Mouse (Mus musculus): ENCODE results near the gene Rbms3. TPM values are rescaled to one million over a fixed set of nuclear protein-coding genes. Genes with fewer than 3 reads are reported as not detected.

Rbms3 gene
- total RNA-seq, 2 experiments from 2014 or later = 17.6 to 19.2 TPM

- DNase-seq (ENCODE audit: low spot score in 2 of 2) = no peak
These were observed 251.4 kb downstream of the Rbms3 start for GRCm38 (mm10) chr9:117378131-117378890.

DNA sequence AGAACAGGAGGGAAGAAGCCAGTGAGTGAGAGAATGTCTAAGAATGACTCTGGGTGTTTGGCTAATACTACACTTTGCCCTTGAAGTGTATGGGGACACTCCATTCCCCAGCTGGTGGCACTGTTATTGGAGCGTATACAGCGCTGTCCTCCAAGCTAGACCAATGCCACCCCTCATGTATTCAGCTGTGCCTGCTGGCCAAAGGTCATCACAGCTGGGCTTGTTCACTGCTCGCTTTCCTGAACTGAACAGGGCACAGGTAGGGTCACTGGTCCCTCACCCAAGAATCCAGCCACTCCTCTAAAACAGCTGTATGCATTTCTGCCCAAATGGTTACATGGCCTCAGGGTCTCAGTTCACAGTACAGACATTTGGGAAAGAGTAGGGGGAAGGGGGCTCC lies 253.9 kb downstream of the Rbms3 start:
- DNase-seq (ENCODE audit: low spot score in 2 of 2) = no peak

GRCm38 (mm10) chr9:117373164-117373741 lies 256.5 kb downstream of the Rbms3 start:
- DNase-seq (ENCODE audit: low spot score in 2 of 2) = no peak

- peak; percentile 14 to 31 for DNase-seq (ENCODE audit: low spot score in 2 of 2)
These were observed 257.7 kb downstream of the Rbms3 start for GRCm38 (mm10) chr9:117371980-117372379.

DNA sequence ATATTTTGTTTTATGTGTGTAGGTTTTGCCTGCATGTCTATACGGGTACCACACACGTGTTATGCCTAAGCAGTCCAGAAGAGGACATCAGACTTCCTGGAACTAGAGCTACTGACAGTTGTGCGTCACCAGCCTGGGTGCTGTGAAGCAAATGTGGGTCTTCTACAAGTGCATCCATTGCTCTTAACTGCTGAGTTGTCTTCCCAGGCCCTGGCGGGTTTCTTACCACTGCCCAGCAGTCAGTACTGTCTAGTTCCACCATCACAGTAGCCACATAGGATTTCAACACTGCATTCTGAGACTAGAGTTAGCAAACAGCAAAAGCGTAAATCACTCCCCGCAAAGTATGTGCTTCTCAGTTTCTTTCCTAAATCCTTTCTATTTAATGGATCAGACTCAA lies 259.6 kb downstream of the Rbms3 start:
- no peak for DNase-seq (ENCODE audit: low spot score in 2 of 2)

DNA sequence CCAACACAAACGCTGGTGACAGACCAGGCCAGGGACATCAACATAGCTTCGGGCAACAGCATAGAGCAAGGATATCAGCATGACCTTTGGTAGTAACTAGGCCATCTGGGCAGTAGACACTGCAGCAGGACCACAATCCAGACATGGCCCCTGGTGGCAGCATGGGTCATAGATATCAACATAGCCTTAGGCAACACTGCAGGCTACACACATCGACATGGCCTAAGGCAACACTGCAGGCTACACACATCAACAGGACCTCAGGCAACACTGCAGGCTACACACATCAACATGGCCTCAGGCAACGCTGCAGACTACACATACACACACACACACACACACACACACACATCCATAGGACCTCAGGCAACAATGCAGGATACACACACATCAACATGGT lies 261.7 kb downstream of the Rbms3 start:
- DNase-seq (ENCODE audit: low spot score in 2 of 2) = no peak

DNA sequence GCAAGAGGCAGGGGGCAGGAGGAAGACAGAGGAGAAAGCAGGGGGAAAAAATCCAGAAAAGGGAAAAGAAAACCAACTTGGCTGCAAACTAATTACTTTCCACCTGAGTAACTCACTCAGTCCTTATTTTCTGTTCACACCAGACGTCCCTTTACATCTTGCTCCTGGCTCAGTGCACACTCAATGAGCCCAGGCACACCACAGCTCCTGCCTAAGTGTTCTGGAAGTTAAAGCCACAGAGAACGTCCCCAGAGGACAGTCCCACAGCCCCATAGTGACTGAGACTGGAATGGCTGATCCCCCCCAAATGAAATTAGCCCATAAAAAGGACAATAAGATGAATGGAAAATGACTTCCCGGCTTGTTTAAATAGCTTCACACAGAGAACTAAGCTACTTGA lies 265.1 kb downstream of the Rbms3 start:
- DNase-seq (ENCODE audit: low spot score in 2 of 2) = no peak

DNA sequence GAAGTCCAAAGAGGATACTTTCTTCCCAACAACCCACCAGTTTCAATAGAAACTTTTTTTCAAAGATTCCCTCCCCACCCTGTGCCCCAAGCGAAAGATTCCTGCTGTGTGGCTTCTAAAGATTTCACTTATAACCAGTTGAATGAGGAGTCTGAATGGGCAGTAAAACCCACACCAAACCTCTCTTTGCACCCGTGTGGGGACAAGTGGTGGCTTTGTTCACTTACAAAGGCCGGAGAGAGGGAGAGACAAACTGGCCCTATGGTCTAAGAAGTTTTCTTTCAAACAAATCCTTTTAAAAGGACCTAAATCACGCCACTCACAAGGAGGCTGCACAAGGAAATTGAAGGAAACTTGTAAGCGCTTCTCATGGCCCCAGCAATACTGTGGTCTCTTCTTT lies 268.3 kb downstream of the Rbms3 start:
- no peak for DNase-seq (ENCODE audit: low spot score in 2 of 2)

DNA sequence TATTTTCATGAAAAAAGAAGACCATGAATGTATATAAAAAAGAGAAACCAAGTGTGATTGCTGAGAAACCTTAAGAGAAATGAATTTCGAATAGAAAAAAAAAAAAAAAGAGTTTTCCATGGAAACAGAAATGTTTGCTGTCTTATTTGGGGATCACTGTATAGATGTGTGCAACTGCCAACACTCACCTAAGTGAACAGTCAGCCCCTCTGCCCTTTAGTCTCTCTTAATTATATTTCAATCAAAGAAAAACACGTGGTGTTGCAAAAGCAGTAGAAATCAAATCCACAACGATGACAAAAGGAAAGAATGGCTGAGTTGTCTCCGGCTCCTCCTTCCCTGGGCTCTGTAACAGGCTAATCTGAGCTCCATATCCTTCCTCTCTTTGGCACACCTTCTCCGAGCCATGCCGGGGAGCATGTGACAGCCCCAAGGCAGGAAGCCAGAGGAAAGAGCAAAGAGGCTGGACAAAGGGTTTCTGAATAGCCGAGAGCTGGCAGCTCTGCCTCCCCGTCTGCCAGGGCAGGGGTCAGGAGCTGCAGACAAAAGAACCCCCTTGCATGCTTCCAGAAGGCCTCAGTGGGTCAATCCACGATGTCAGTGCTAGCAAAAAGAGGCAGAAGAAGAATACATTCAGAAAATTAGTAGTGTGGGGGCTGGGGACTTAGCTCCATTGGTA lies 272.8 kb downstream of the Rbms3 start:
- peak; percentile 58 to 77 for DNase-seq (ENCODE audit: low spot score in 2 of 2)

GRCm38 (mm10) chr9:117355501-117355900 lies 274.2 kb downstream of the Rbms3 start:
- no peak for DNase-seq (ENCODE audit: low spot score in 2 of 2)

DNA sequence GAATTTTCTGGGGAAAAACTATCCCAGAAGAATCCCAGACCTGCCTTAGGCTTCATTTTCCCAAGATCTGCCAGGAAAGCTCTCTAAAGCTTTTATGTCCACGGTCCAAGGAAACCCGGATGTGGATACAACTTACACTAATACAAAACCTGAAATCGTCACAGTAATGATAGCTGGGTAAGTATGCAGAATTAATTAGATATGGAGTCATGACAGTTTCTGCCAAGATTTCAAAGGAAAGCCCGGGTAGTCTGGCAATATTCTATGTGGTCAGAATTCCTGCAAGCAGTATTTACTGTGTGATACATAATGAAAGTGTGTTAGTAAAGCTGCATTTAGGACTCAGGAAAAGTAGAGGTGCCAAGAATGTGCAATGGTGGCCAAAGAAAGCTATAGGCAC lies 287.4 kb downstream of the Rbms3 start:
- DNase-seq (ENCODE audit: low spot score in 2 of 2) = no peak

- peak in 1 of 2 experiments; percentile 34 for DNase-seq (ENCODE audit: low spot score in 2 of 2)
These were observed 299.0 kb downstream of the Rbms3 start for GRCm38 (mm10) chr9:117330681-117331080.

DNA sequence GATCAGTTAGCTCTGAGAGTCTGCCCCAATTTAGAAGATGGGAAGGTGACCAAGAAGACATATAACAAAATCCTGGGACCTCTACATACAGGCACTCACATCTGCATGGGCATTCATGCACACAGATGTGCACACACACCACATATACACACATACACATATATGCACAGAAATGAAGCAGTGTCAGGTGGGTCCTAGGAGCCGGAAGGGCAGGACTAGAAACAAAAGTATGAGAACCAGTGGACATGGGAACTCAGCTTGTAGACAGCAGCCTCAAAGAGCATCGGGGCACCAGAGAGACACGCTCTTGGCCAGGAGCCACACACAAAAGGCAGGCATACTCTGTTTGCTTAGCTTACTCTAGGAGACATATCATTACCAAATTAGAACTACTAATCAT lies 310.4 kb downstream of the Rbms3 start:
- no peak for DNase-seq (ENCODE audit: low spot score in 2 of 2)

- no peak for DNase-seq (ENCODE audit: low spot score in 2 of 2)
These were observed 311.3 kb downstream of the Rbms3 start for GRCm38 (mm10) chr9:117318461-117318860.

- DNase-seq (ENCODE audit: low spot score in 2 of 2) = no peak
These were observed 312.5 kb downstream of the Rbms3 start for GRCm38 (mm10) chr9:117317251-117317650.

DNA sequence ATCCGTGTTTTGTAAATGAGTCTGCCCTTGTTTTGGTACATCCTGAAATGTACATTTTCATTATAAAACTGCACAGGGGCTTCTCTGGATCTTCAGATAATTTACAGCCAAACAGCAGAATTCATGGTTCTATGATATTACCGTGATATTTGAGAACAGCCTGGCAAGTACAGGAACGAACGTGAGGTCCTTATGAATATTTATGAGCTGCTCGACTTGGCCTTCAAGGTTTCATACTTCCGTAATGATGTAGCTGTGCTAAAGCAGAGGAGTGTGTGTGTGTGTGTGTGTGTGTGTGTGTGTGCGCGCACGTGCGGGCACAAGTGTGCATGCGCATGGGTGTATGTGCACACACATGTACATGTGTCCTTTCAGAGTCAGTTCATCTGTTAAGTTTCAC lies 316.1 kb downstream of the Rbms3 start:
- no peak for DNase-seq (ENCODE audit: low spot score in 2 of 2)

DNA sequence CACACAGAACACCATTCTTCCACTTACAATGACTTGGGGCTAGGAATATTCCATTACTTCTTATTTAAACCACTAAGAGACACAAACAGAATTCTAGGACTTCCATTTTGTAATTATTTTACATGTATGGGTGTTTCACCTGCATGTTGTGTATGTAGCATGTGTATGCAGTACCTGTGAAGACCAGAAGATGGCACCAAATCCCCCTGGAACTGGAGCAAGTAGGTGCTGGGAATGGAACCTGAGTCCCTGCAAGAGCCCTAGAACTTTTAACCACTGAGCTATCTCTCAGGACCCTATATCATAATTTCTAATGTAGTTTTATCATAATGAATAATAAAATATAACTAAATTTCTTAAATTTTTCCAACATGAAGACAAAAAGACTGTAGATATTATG lies 319.9 kb downstream of the Rbms3 start:
- no peak for DNase-seq (ENCODE audit: low spot score in 2 of 2)

DNA sequence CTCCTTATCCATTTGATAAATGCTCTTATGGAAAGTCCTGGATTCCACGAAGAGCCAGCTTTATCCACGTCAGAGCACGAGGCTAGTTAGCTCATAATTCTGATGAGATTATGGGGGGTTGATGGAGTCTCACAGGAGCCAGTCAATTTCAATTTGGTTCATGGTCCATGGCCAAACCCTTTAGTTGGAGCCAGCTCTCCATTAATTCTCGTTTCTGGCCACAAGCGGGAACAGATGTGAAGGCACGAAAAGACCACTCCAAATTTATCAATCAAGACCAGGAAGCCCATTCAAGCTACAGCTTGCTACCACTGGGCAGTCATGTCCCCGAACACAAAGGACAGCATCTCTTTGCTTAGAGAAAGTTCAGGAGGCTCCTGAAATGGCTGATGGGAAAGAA lies 330.7 kb downstream of the Rbms3 start:
- peak in 1 of 2 experiments; percentile 4 for DNase-seq (ENCODE audit: low spot score in 2 of 2)

GRCm38 (mm10) chr9:117297662-117298531 lies 331.8 kb downstream of the Rbms3 start:
- DNase-seq (ENCODE audit: low spot score in 2 of 2) = no peak

DNA sequence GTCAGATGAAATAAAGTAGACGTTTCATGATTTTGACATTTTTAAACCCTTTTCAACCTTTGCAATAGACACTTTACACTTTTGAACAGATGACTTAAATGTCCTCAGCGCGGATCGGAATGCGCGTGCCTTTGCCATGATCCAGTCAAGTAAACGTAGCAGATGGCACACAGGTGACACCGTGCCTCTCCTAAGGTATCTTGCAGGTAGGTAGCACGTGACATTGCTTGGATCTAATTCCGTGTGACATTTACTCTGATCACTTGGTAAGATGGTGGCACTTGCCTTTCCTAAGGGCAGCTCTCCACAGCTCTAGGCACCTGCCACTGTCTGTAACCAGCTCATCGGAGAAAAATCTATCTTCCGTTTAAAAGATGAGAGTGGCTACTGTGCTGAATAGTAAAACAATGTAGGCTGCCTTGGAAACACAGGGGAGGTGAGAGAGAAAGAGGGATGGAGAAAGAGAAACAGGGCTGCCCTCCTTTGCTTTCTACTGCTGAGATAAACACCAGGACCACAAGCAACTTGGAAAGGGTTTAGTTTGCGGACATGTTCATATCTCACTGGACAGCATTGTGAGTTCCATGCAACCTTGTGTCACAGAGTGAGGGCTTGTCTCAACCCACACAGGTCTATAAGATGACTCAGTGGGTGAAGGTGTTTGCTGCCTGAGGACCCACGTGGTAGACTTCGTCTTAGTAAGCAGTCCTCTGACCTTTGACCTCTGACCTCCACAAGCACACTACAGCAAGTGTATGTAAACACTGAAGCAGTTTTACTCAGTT lies 338.5 kb downstream of the Rbms3 start:
- no peak for DNase-seq (ENCODE audit: low spot score in 2 of 2)

DNA sequence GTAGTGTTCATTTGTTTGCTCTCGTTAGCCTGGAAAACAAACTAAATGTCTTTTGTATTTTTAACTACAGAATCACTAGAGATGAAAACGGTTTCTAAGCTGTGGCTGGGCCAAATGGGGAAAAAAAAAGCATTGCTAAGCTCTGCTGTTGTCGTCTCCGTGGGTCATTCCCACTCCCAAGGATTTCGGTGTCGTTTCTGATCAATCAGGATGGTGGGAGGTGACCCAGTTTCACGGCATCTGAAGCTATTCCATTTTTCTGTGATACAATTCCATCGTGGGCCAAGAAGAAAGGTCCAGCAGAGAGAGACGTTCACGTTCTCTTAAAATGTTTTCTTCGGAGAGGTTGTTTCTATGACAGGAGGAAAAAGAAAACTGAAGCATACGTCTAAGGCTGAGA lies 354.9 kb downstream of the Rbms3 start:
- no peak for DNase-seq (ENCODE audit: low spot score in 2 of 2)

Data from layer of hippocampus, postnatal 14 days (tissue).